Mouse (Mus musculus): ENCODE measurements around the gene Tmem17. TPM values are rescaled to one million over a fixed set of nuclear protein-coding genes. Genes with fewer than 3 reads are reported as not detected.

Tmem17 gene
- polyA plus RNA-seq (2012; rRNA removed), result 3.3 and 4.1 TPM in 2 replicates

- peak within 1 kb of the TSS; percentile 98 for H3K27ac ChIP-seq (ENCODE audit: control insufficient read depth, insufficient read depth, low read depth, low read length)
- H3K27me3 ChIP-seq (ENCODE audit: control insufficient read depth, insufficient read depth, low read length), result no peaks in the 10 kb centered on the region
- peak within 1 kb of the TSS; percentile 96 for H3K4me3 ChIP-seq (ENCODE audit: control insufficient read depth, low read depth, low read length)
- H3K4me1 ChIP-seq (ENCODE audit: control insufficient read depth, insufficient read depth, low read length), result no peaks in the 10 kb centered on the region
- TF ChIP-seq POLR2A (IDR thresholded peaks at IDR 0.05; ENCODE audit: control insufficient read depth, low read depth, low read length) (peak; percentile 6; the same call in 1 of the 2 replicates), CTCF (IDR thresholded peaks at IDR 0.05; ENCODE audit: control insufficient read depth, insufficient read depth, insufficient replicate concordance, low read depth, low read length) (no peak)
- no peaks in the 10 kb centered on the region for H3K36me3 ChIP-seq (ENCODE audit: control insufficient read depth, insufficient read depth, low read length)
These were observed at the start of gene Tmem17 for GRCm38 (mm10) chr11:22512038-22513001. Gene Tmem17, plus strand, starts transcription at chr11:22512088.

- TF ChIP-seq CTCF (IDR thresholded peaks at IDR 0.05; ENCODE audit: control insufficient read depth, insufficient read depth, insufficient replicate concordance, low read depth, low read length) (no peak), POLR2A (IDR thresholded peaks at IDR 0.05; ENCODE audit: control insufficient read depth, low read depth, low read length) (no peak)
- Histone ChIP-seq H3K4me3 (ENCODE audit: control insufficient read depth, low read depth, low read length) (no peak overlapping the region), H3K27ac (ENCODE audit: control insufficient read depth, insufficient read depth, low read depth, low read length) (no peak overlapping the region), H3K27me3 (ENCODE audit: control insufficient read depth, insufficient read depth, low read length) (no peaks in the 10 kb centered on the region), H3K36me3 (ENCODE audit: control insufficient read depth, insufficient read depth, low read length) (no peaks in the 10 kb centered on the region), H3K4me1 (ENCODE audit: control insufficient read depth, insufficient read depth, low read length) (no peaks in the 10 kb centered on the region)
These were observed 31.9 kb upstream of the Tmem17 start for GRCm38 (mm10) chr11:22479836-22480619.

- H3K4me1 ChIP-seq (ENCODE audit: control insufficient read depth, insufficient read depth, low read length), result no peaks in the 10 kb centered on the region
- H3K36me3 ChIP-seq (ENCODE audit: control insufficient read depth, insufficient read depth, low read length), result no peaks in the 10 kb centered on the region
- no peak overlapping the region for H3K4me3 ChIP-seq (ENCODE audit: control insufficient read depth, low read depth, low read length)
- TF ChIP-seq CTCF (IDR thresholded peaks at IDR 0.05; ENCODE audit: control insufficient read depth, insufficient read depth, insufficient replicate concordance, low read depth, low read length) (no peak), POLR2A (IDR thresholded peaks at IDR 0.05; ENCODE audit: control insufficient read depth, low read depth, low read length) (no peak)
- H3K27me3 ChIP-seq (ENCODE audit: control insufficient read depth, insufficient read depth, low read length), result no peaks in the 10 kb centered on the region
- no peak overlapping the region for H3K27ac ChIP-seq (ENCODE audit: control insufficient read depth, insufficient read depth, low read depth, low read length)
These were observed 30.1 kb upstream of the Tmem17 start for GRCm38 (mm10) chr11:22481639-22482361.

- Histone ChIP-seq H3K4me1 (ENCODE audit: control insufficient read depth, insufficient read depth, low read length) (no peaks in the 10 kb centered on the region), H3K4me3 (ENCODE audit: control insufficient read depth, low read depth, low read length) (no peak overlapping the region), H3K36me3 (ENCODE audit: control insufficient read depth, insufficient read depth, low read length) (no peaks in the 10 kb centered on the region), H3K27me3 (ENCODE audit: control insufficient read depth, insufficient read depth, low read length) (no peaks in the 10 kb centered on the region), H3K27ac (ENCODE audit: control insufficient read depth, insufficient read depth, low read depth, low read length) (no peak overlapping the region)
- TF ChIP-seq POLR2A (IDR thresholded peaks at IDR 0.05; ENCODE audit: control insufficient read depth, low read depth, low read length), result no peak
- TF ChIP-seq CTCF (IDR thresholded peaks at IDR 0.05; ENCODE audit: control insufficient read depth, insufficient read depth, insufficient replicate concordance, low read depth, low read length), result no peak
These were observed 29.5 kb upstream of the Tmem17 start for GRCm38 (mm10) chr11:22482362-22482760.

GRCm38 (mm10) chr11:22493694-22494319 is 18.1 kb upstream of the Tmem17 start:
- Histone ChIP-seq H3K27me3 (ENCODE audit: control insufficient read depth, insufficient read depth, low read length) (no peaks in the 10 kb centered on the region), H3K4me1 (ENCODE audit: control insufficient read depth, insufficient read depth, low read length) (no peaks in the 10 kb centered on the region)
- no peak for TF ChIP-seq CTCF (IDR thresholded peaks at IDR 0.05; ENCODE audit: control insufficient read depth, insufficient read depth, insufficient replicate concordance, low read depth, low read length)
- no peak for TF ChIP-seq POLR2A (IDR thresholded peaks at IDR 0.05; ENCODE audit: control insufficient read depth, low read depth, low read length)

GRCm38 (mm10) chr11:22494941-22495340 is 16.9 kb upstream of the Tmem17 start:
- no peaks in the 10 kb centered on the region for H3K4me1 ChIP-seq (ENCODE audit: control insufficient read depth, insufficient read depth, low read length)
- no peaks in the 10 kb centered on the region for H3K27me3 ChIP-seq (ENCODE audit: control insufficient read depth, insufficient read depth, low read length)
- TF ChIP-seq CTCF (IDR thresholded peaks at IDR 0.05; ENCODE audit: control insufficient read depth, insufficient read depth, insufficient replicate concordance, low read depth, low read length) (no peak), POLR2A (IDR thresholded peaks at IDR 0.05; ENCODE audit: control insufficient read depth, low read depth, low read length) (no peak)
- H3K36me3 ChIP-seq (ENCODE audit: control insufficient read depth, insufficient read depth, low read length), result no peaks in the 10 kb centered on the region
- H3K4me3 ChIP-seq (ENCODE audit: control insufficient read depth, low read depth, low read length), result no peak overlapping the region
- no peak overlapping the region for H3K27ac ChIP-seq (ENCODE audit: control insufficient read depth, insufficient read depth, low read depth, low read length)

More at GRCm38 (mm10) chr11:22493694-22494319, 18.1 kb upstream of the Tmem17 start:
- H3K4me3 ChIP-seq (ENCODE audit: control insufficient read depth, low read depth, low read length), result no peak overlapping the region
- no peaks in the 10 kb centered on the region for H3K36me3 ChIP-seq (ENCODE audit: control insufficient read depth, insufficient read depth, low read length)
- H3K27ac ChIP-seq (ENCODE audit: control insufficient read depth, insufficient read depth, low read depth, low read length), result no peak overlapping the region
